Mouse (Mus musculus) kidney, adult 2 months (tissue): Measurements from ENCODE around the gene Col1a2.

Experiments
- CTCF ChIP-seq: fragments of 200-500 bp; conservative IDR thresholded peaks from 2 replicates; pipeline ENCODE4 v1.5.1; 2011; ENCODE audit warnings: low read depth, mild to moderate bottlenecking, control low read depth, low read length, moderate library complexity, mixed read lengths; ENCODE audit not compliant: insufficient read depth, insufficient read length
- POLR2A ChIP-seq: fragments of 200-500 bp; IDR thresholded peaks from one replicate; pipeline ENCODE4 v1.6.1; 2011; ENCODE audit warnings: low read depth, low read length, control low read depth

DNA sequence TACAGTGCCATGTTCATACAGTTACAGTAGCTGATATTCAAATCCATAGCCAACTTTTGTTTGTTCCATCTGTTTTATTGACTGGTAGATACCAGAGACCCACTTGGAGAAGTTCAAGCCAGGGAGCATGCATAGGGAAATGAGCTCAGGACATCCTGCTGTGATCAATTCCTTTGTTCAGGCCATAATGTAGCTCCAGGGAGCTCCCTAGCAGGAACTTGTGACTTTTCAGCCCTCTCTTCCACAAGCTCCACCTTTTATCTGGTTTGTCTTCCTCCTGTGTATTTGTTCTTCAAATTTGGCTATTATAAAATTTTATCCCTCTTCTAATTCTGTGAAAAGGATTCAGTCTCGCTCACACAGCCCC is 45.9 kb downstream of the Col1a2 start:
- no peak for TF ChIP-seq POLR2A
- no peak for TF ChIP-seq CTCF
